Mouse (Mus musculus) small intestine, adult 2 months (tissue): ENCODE results near the gene Hsf2bp. TPM values are rescaled to one million over a fixed set of nuclear protein-coding genes. Genes with fewer than 3 reads are reported as not detected.
A peak's percentile ranks its signal among the peaks of the same experiment; 100 is the strongest.

Experiments
- H3K27ac ChIP-seq: fragments of 200-500 bp; 2 replicates; pipeline ENCODE4 v1.5.1; 2012; ENCODE audit warnings: low read depth, low read length, control low read depth, inconsistent platforms; ENCODE audit not compliant: insufficient read depth
- H3K27me3 ChIP-seq: fragments of 200-500 bp; 2 replicates; pipeline ENCODE4 v1.6.1; 2012; ENCODE audit warnings: mild to moderate bottlenecking, moderate library complexity, low read length, inconsistent platforms; ENCODE audit not compliant: control insufficient read depth, insufficient read depth
- H3K36me3 ChIP-seq: fragments of 200-500 bp; 2 replicates; pipeline ENCODE4 v1.6.1; 2012; ENCODE audit warnings: mild to moderate bottlenecking, low read length, control low read depth, inconsistent platforms; ENCODE audit not compliant: control insufficient read depth, insufficient read depth
- H3K4me1 ChIP-seq: fragments of 200-500 bp; 2 replicates; pipeline ENCODE4 v1.6.1; 2012; ENCODE audit warnings: low read length, inconsistent platforms, mixed read lengths; ENCODE audit not compliant: control insufficient read depth, insufficient read depth, insufficient read length
- H3K4me3 ChIP-seq: fragments of 200-500 bp; 2 replicates; pipeline ENCODE4 v1.5.1; 2012; ENCODE audit warnings: low read depth, mild to moderate bottlenecking, control low read depth, inconsistent platforms, low read length, moderate library complexity
- CTCF ChIP-seq: fragments of 200-500 bp; IDR thresholded peaks from 2 replicates; pipeline ENCODE4 v1.5.1; 2012; ENCODE audit warnings: low read depth, mild to moderate bottlenecking, control low read depth, inconsistent platforms, low read length, moderate library complexity, mixed read lengths; ENCODE audit not compliant: insufficient replicate concordance, insufficient read length; ENCODE audit errors: extremely low read depth
- POLR2A ChIP-seq: fragments of 200-500 bp; IDR thresholded peaks from 2 replicates; pipeline ENCODE4 v1.6.1; 2012; ENCODE audit warnings: low read depth, mild to moderate bottlenecking, control low read depth, inconsistent platforms, low read length, moderate library complexity
- WGBS: fragments of 180-500 bp; shearing (Covaris S2); methylation state at CpG from one replicate; pipeline ENCODE4 v1.1.7; 2018; 5-methylcytosine and 5-hydroxymethylcytosine counted together
- polyA plus RNA-seq: library from polyadenylated mRNA; depleted of rRNA; stranded (reverse); fragments of >200 nt; gene quantifications from 2 replicates; pipeline ENCODE4 v1.2.3, GENCODE M21; 2012; rRNA removed

Gene Hsf2bp
- 0.14 and 0.15 TPM in 2 replicates for polyA plus RNA-seq

GRCm38 (mm10) chr17:32035609-32036508 is at the start of gene Hsf2bp, which contains the start of gene Rrp1b:
TSS of gene Hsf2bp (minus strand) at chr17:32036349.
TSS of gene Rrp1b (plus strand) at chr17:32036100.
- Histone ChIP-seq H3K27ac (0 out of 2 replicates have a peak within 1 kb of the TSS, but pooled peaks have one; percentile 27), H3K4me3 (peak within 1 kb of the TSS; percentile 93), H3K4me1 (no peaks in the 10 kb centered on the region; the same call in 1 of the 2 replicates), H3K36me3 (no peaks in the 10 kb centered on the region), H3K27me3 (no peaks in the 10 kb centered on the region)
- WGBS, result 4% methylated on average over 52 of the region's 52 CpGs
- TF ChIP-seq CTCF, result no peak
- TF ChIP-seq POLR2A, result peak; percentile 38; the same call in 1 of the 2 replicates

GRCm38 (mm10) chr17:32083351-32083750 is 47.2 kb upstream of the Hsf2bp start:
- H3K4me1 ChIP-seq, result no peaks in the 10 kb centered on the region
- TF ChIP-seq CTCF (no peak), POLR2A (no peak)
- 90% methylated on average over 2 of the region's 2 CpGs for WGBS
- H3K27ac ChIP-seq, result no peak overlapping the region
- H3K36me3 ChIP-seq, result no peaks in the 10 kb centered on the region
- no peaks in the 10 kb centered on the region for H3K27me3 ChIP-seq
- H3K4me3 ChIP-seq, result no peak overlapping the region

GRCm38 (mm10) chr17:32075164-32075563 is 39.0 kb upstream of the Hsf2bp start:
- Histone ChIP-seq H3K4me1 (no peaks in the 10 kb centered on the region), H3K36me3 (no peaks in the 10 kb centered on the region)

GRCm38 (mm10) chr17:32074658-32075057 is 38.5 kb upstream of the Hsf2bp start:
- no peaks in the 10 kb centered on the region for H3K36me3 ChIP-seq

More at GRCm38 (mm10) chr17:32075164-32075563, 39.0 kb upstream of the Hsf2bp start:
- TF ChIP-seq CTCF, result peak; percentile 73; the same call in 1 of the 2 replicates
- no peak for TF ChIP-seq POLR2A
- WGBS, result 3% methylated on average over 2 of the region's 2 CpGs
- Histone ChIP-seq H3K27me3 (no peaks in the 10 kb centered on the region), H3K27ac (no peak overlapping the region), H3K4me3 (no peak overlapping the region)

GRCm38 (mm10) chr17:32073359-32073758 is 37.2 kb upstream of the Hsf2bp start:
- 2% methylated on average over 2 of the region's 2 CpGs for WGBS
- Histone ChIP-seq H3K4me1 (no peaks in the 10 kb centered on the region), H3K27me3 (no peaks in the 10 kb centered on the region), H3K27ac (no peak overlapping the region), H3K36me3 (no peaks in the 10 kb centered on the region), H3K4me3 (no peak overlapping the region)
- TF ChIP-seq CTCF, result peak; percentile 92
- no peak for TF ChIP-seq POLR2A

More at GRCm38 (mm10) chr17:32074658-32075057, 38.5 kb upstream of the Hsf2bp start:
- WGBS, result 39% methylated on average over 4 of the region's 4 CpGs
- Histone ChIP-seq H3K27me3 (no peaks in the 10 kb centered on the region), H3K4me1 (no peaks in the 10 kb centered on the region), H3K27ac (no peak overlapping the region), H3K4me3 (no peak overlapping the region)
- TF ChIP-seq CTCF (no peak), POLR2A (no peak)

- TF ChIP-seq CTCF (no peak), POLR2A (no peak)
- Histone ChIP-seq H3K4me1 (no peaks in the 10 kb centered on the region), H3K4me3 (no peak overlapping the region), H3K27ac (no peak overlapping the region), H3K36me3 (no peaks in the 10 kb centered on the region), H3K27me3 (no peaks in the 10 kb centered on the region)
- 87% methylated on average over 2 of the region's 2 CpGs for WGBS
Observed at GRCm38 (mm10) chr17:32068810-32069209, 32.7 kb upstream of the Hsf2bp start.

GRCm38 (mm10) chr17:32068381-32068780 is 32.2 kb upstream of the Hsf2bp start:
- Histone ChIP-seq H3K4me3 (no peak overlapping the region), H3K27ac (no peak overlapping the region), H3K4me1 (no peaks in the 10 kb centered on the region), H3K27me3 (no peaks in the 10 kb centered on the region), H3K36me3 (no peaks in the 10 kb centered on the region)
- 86% methylated on average over 11 of the region's 11 CpGs for WGBS
- TF ChIP-seq CTCF (no peak), POLR2A (no peak)
